Mouse (Mus musculus) adipocyte (in vitro differentiated cells): ENCODE results near the gene Cacnb4.

Source experiments
- DNase-seq: peaks from one replicate; pipeline ENCODE4 v3.0.0-alpha.2; 2016; ENCODE audit warnings: low spot score

The Cacnb4 gene

GRCm38 (mm10) chr2:52421197-52421596, 255.4 kb downstream of the Cacnb4 start:
- no peak for DNase-seq

GRCm38 (mm10) chr2:52420001-52420710, 256.5 kb downstream of the Cacnb4 start:
- DNase-seq: no peak

GRCm38 (mm10) chr2:52419295-52419694, 257.3 kb downstream of the Cacnb4 start:
- DNase-seq: no peak

GRCm38 (mm10) chr2:52412524-52413037, 264.1 kb downstream of the Cacnb4 start:
- no peak for DNase-seq

GRCm38 (mm10) chr2:52406480-52406879, 270.2 kb downstream of the Cacnb4 start:
- DNase-seq: no peak

- DNase-seq: no peak
These were observed 271.4 kb downstream of the Cacnb4 start for GRCm38 (mm10) chr2:52405238-52405637.

- no peak for DNase-seq
These were observed 282.1 kb downstream of the Cacnb4 start for GRCm38 (mm10) chr2:52394529-52394928.

GRCm38 (mm10) chr2:52390415-52390975, 286.1 kb downstream of the Cacnb4 start:
- DNase-seq: no peak

GRCm38 (mm10) chr2:52389975-52390374, 286.7 kb downstream of the Cacnb4 start:
- DNase-seq: no peak

- no peak for DNase-seq
These were observed 290.2 kb downstream of the Cacnb4 start for GRCm38 (mm10) chr2:52386451-52386850.

GRCm38 (mm10) chr2:52386037-52386436, 290.6 kb downstream of the Cacnb4 start:
- DNase-seq: peak; percentile 17

GRCm38 (mm10) chr2:52378848-52379261, 297.8 kb downstream of the Cacnb4 start:
- no peak for DNase-seq

GRCm38 (mm10) chr2:52378448-52378804, 298.2 kb downstream of the Cacnb4 start, which contains the start of gene Neb:
TSS of gene Neb (minus strand) at chr2:52378474.
- no peak for DNase-seq
